In the genomic region with DNA sequence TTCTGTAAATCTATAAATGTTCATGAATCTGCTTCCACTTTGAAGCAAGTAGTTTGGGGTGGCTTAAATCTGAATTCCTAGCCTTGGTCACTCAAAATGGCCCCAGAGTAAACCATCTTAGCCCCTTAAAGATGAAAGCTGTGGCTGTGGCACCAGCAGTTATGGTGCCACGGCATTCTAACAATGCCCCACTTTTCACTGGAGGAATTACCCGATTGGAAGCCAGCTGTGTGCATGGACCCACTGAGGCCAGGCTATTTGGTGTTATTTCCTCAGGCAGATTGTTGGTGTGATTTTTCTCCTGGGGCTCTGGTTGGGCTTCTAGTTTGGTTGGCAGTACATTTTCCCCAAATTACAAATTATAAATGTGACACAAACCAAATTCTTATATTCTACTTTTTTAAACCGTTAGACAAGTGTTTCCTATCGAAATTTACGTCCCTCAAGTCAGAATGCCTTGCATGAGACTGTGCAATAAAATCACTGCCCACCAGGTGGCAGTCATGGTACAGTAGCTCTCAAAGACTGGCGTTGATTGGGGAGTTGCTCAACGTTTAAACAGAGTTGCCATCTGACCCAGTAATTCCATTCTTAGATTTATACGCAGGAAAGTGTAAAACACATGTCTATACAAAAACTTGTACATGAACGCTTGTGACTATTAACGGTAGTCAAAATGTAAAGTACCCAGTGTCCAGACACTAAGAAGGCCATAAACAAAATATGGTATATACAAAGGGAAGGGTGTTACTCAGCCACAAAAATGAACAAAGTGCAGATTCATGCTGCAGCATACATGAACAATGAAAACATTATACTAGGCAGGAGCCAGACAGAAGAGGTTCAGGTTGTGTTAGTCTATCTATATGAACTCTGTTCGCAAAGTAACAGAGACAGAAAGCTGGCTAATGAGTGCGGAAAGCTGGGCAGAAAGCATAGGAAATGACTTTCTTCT, we compare ENCODE assay signal across 8 mouse cellular contexts. TPM values are rescaled to one million over a fixed set of nuclear protein-coding genes. Genes with fewer than 3 reads are reported as not detected.
A peak's percentile ranks its signal among the peaks of the same experiment; 100 is the strongest.
DNase-seq lines count a peak whose midpoint lies in the region; ATAC-seq lines count a peak whose summit lies in the region.

No protein-coding gene starts in this region.

- H3K9ac ChIP-seq in heart, embryonic 12.5 days = no peak overlapping the region
- H3K9ac ChIP-seq in midbrain, embryonic 13.5 days (replicated peaks) = no peak overlapping the region

- DNase-seq in heart, adult 18-20 months = peak; percentile 81 to 96
- DNase-seq in cerebellum, postnatal 10 days = peak; percentile 92 to 95
- DNase-seq in frontal cortex, postnatal 14 days (ENCODE audit: low spot score in 2 of 2) = peak; percentile 63 to 88
- peak; percentile 72 to 79 for DNase-seq in left cerebral cortex, postnatal 36 days (ENCODE audit: low spot score in 2 of 2)
- DNase-seq in skeletal muscle tissue, adult 2 months (ENCODE audit: low read depth, low spot score) = peak; percentile 70

- WGBS in heart, embryonic 12.5 days = 36% methylated on average over 12 of the region's 12 CpGs
- WGBS in midbrain, embryonic 13.5 days = 43% methylated on average over 12 of the region's 12 CpGs

- peaks cover 9% of the 10 kb centered on the region; the same call in 1 of the 2 replicates for H3K9me3 ChIP-seq in heart, embryonic 12.5 days (replicated peaks)
- H3K9me3 ChIP-seq in midbrain, embryonic 13.5 days = no peaks in the 10 kb centered on the region

- H3K4me3 ChIP-seq in heart, embryonic 12.5 days = no peak overlapping the region
- no peak overlapping the region for H3K4me3 ChIP-seq in midbrain, embryonic 13.5 days (replicated peaks)

- intact Hi-C loops in left cerebral cortex, postnatal 36 days (cut with DNase I) = loop anchor here (2.0 to 5.0 kb wide), 3 partner anchors 249 to 456 kb away; no protein-coding TSS in a partner anchor

- ATAC-seq in heart, embryonic 12.5 days (ENCODE audit: insufficient number of reproducible peaks, low FRiP score) = no peak
- ATAC-seq in inflammation-experienced regulatory T-cells, adult 6 months = peak; percentile 76
- peak; percentile 67; the same call in 1 of the 2 replicates for ATAC-seq in midbrain, embryonic 13.5 days

- H3K27me3 ChIP-seq in heart, embryonic 12.5 days (replicated peaks) = no peaks in the 10 kb centered on the region
- H3K27me3 ChIP-seq in midbrain, embryonic 13.5 days = no peaks in the 10 kb centered on the region

- H3K27ac ChIP-seq in heart, embryonic 12.5 days (ENCODE audit: poor library complexity, severe bottlenecking) = no peak overlapping the region
- H3K27ac ChIP-seq in midbrain, embryonic 13.5 days = no peak overlapping the region

- no peaks in the 10 kb centered on the region for H3K4me1 ChIP-seq in heart, embryonic 12.5 days (replicated peaks)
- no peaks in the 10 kb centered on the region for H3K4me1 ChIP-seq in midbrain, embryonic 13.5 days (replicated peaks)

- H3K36me3 ChIP-seq in heart, embryonic 12.5 days = no peaks in the 10 kb centered on the region
- H3K36me3 ChIP-seq in midbrain, embryonic 13.5 days = no peaks in the 10 kb centered on the region

- H3K4me2 ChIP-seq in heart, embryonic 12.5 days = no peak overlapping the region
- no peak overlapping the region for H3K4me2 ChIP-seq in midbrain, embryonic 13.5 days (replicated peaks)

RNA-seq across cellular contexts. Expression of a gene that starts 40.0 kb away (rescaled TPM):
- total RNA-seq in heart, adult 18-20 months (2021) = 1 to 10 TPM; 3.2 to 6.4 TPM
- 30.3 and 38.5 TPM in 2 replicates for polyA plus RNA-seq in heart, embryonic 12.5 days (2016; fragmentation: Nextera tagmentation; extraction: Ambion mirVana)
- 10 to 100 TPM; 20.9 to 34.7 (median 33.6) TPM for polyA plus RNA-seq in inflammation-experienced regulatory T-cells, adult 6 months (2017; shearing (Covaris generic))
- 100 to 1,000 TPM in 1 of 2 experiments, 10 to 100 TPM in 1; 92.1 to 107 TPM for total RNA-seq in left cerebral cortex, postnatal 36 days (2021)
- 42.6 and 47.8 TPM in 2 replicates for polyA plus RNA-seq in midbrain, embryonic 13.5 days (2015; fragmentation: Nextera tagmentation; extraction: Ambion mirVana)
